Mouse (Mus musculus): ENCODE results near the gene Bcl11a.
A peak's percentile ranks its signal among the peaks of the same experiment; 100 is the strongest.

The Bcl11a gene

DNA sequence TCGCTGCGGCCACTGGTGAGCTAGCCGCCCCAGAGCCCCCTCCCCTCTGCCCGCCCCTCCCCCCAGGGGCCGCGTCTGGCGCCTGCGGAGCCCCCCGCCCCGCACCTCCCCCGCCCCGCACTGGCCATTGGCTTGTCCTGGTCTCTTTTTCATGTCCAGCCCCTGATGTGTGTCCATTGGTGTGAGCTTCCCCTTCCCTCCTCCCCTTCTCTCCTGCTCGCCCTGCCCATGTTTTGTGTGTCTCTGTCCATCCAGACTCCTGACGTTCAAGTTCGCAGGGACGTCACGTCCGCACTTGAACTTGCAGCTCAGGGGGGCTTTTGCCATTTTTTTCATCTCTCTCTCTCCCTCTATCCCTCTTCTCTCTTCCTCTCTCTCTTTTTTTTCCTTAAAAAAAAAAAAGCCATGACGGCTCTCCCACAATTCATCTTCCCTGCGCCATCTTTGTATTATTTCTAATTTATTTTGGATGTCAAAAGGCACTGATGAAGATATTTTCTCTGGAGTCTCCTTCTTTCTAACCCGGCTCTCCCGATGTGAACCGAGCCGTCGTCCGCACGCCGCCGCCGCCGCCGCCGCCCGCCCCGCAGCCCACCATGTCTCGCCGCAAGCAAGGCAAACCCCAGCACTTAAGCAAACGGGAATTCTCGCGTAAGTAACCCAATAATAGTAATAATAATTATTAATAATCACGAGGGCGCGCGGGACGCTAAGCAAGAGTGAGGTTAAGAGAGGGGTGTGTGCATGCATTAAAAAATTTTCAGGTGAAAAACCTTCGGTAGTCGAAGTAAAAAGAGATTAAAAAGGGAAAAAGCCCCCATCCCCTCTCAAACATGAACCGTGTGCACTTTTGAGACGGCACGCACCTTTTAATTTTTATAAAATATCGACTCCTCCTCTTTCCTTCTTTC lies at the start of gene Bcl11a:
Gene Bcl11a (plus strand): TSS at position 262 of the 911 bp plus-strand sequence.
- DNase-seq: peak; percentile 42

DNA sequence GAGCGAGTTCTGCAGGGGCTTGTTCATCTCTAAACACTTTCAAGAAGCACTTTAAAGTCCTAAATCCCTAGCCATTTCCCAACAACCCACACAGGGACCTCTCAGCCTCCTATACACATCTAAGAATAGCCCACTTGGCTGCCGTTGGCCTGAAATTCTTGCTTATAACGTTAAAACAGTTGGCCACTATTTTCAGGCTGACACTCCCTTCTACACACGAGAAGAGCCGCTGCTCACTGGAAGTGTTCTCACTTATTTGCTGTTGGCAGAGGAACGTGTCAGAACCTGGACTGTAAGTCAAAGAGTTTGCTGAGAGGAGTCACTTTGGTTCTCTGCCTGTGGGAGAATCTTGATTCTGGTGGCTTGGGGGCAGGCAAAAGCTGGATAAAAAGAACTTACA lies 33.8 kb upstream of the Bcl11a start:
- DNase-seq: no peak

DNA sequence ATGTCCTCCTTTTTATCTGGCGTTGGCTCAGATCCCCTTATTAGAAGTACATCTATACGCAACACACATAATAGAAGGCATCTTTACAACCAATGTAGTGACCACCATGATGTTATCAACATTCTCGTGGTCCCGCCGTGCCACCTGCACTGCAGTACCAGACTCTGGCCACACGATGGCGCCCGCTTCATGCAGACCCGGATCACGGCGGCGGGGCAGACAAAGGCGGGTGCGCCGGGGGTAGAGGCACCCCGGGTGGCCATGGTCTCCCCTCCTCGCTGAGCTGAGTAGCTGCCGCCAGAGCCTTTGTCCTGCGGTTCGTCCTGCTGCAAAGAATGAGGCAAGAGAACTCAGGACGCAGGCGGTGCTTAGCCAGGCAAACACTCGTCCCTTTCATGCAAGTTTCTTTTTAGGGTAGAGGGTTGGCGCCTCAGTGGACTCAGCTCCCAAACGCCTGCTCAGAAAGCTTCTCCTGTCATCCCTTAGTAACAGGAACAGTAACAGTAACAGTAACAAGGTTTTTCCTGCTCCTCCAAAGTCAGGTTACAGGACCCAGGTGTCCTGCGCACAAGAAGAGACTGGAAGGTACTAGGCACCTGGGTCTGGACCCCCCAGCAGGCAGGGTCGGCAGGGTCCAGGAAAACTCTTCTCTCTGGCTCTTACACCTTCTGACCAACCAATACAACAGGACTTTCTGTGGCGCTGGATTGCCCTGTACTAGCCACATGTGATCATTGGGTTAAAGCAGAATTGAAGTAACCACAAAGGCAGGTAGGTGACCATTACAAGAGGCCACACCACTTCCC lies 28.4 kb upstream of the Bcl11a start:
- peak; percentile 79 for DNase-seq

- no peak for DNase-seq
These were observed 27.7 kb upstream of the Bcl11a start for GRCm38 (mm10) chr11:24050032-24050757.

DNA sequence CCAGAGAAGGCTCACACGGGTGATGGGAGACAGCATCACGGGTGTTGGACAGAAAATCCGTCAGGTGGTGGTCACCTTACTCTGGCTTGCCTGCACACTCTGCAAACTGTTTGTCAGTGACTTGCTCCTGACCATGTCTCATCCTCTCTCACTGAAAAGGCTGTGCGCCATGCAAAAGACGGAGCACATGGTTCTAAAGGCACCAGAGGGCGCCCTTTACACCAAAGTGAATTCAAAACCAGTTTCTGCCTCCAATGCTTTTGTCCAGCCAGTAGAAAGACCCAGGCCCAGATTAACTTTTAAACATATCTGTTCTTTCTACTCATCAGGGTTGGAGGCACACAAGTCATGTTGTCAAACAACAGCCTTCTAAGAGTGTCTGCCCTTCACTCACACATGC lies 25.0 kb upstream of the Bcl11a start:
- no peak for DNase-seq

DNA sequence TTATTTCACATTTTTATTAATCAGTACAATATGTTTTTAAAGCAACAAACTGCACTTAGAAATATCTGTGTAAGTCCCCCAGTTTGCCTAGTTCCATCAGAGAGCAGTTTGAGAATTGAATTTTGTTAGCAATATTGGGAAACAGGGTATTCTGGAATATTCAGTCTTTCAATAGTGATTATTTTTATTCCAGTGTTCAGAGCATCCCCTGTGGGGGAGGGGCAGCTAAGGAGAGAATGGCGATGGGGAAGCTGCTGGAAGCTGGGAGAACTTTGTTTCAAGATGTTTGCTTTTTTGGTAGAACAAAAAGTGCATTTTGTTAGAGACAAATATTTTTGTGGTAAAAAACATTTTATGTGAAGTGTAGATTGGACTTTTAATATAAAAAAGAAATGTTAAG lies 18.7 kb upstream of the Bcl11a start:
- DNase-seq: no peak

GRCm38 (mm10) chr11:24060428-24060827 lies 17.4 kb upstream of the Bcl11a start:
- no peak for DNase-seq

DNA sequence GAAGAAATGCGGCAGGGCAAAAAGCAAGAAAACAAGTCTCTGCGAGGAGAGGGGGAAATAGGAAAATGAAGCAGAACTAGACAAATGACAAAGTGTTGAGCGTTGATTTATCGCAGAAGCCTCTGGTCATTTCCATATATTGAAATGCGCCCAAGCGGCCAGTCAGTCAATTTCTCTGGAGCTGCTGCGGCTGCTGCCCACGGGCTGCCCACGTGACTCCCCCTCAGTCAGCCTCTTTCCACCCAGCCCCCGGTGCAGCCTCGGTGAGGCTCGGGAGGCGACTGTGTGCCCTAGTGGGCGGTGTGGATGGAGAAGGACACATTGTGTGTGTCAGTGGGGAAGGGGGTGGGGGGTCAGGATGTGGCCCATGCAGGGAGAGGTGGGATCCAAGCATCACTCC lies 16.0 kb upstream of the Bcl11a start:
- DNase-seq: no peak

DNA sequence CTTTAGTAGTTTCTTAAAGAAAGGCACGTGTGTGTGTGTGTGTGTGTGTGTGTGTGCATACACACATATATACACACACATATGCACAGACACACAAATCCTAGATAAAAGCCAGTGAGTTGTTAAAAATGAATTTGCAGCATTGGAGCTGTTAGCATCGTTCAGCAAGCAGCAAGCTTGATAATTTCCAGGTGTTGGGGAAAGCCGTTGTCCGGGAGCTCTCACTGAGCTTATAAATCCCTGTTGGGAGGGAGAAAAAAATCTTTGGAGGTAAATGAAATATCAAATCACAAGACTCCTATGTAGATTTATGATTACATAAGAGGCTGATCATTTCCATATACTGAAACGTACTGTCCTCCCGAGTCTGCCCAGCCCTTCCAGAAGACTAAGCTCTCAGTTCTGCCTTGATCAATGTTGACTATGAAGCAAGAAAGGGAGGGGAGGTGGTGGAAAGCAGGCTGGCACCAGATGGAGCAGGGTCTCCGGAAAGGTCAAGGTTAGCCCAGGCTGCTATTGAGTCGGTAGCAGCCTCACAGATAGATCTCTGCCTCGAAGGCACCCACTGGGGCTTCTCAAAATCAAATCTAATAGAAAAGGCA lies 15.3 kb upstream of the Bcl11a start:
- DNase-seq: no peak

DNA sequence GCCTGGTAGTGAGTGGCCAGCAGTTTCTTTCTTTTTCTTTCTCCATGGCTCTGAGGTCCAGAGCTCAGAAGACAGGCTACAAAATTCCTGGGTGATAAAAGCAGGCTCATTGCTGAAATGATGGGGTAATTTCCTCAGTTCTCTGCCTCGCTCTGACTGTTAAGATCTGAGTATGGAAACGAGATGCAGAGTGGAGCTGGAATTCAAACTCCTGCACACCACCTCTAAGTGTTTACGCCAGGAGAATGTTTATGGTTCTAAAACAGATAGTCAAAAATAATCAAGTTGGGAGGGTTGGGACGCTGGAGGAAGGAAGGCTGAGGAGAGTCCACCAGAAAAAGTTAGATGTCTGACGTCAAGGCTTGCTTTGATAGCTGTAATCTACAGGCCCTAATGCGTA lies 13.6 kb upstream of the Bcl11a start:
- DNase-seq: no peak

GRCm38 (mm10) chr11:24065313-24065712 lies 12.5 kb upstream of the Bcl11a start:
- DNase-seq: no peak

GRCm38 (mm10) chr11:24074021-24074591 lies 3.8 kb upstream of the Bcl11a start:
- DNase-seq: no peak

DNA sequence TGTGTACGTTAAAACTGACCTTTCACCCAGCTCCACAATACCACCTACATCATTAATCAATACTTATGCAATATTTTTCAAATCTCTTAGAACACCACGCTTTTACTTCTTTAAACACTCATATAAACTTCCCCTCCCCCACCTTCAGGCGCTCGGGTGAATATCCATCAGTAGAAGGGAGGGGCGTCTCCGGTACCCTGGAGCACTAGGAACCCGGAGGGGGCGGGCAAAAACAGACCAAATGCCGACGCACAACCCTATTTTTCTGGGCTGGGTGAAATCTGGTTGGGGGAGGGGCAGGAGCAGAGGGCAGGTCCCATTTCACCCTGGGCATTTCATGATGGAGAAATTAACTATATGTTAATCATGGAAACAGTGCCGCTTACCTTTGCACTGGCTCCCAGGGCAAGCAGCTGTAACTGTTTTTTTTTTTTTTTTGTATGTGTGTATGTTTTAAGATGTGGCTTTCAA lies 3.2 kb upstream of the Bcl11a start, which contains the start of gene A830031A19Rik:
Gene A830031A19Rik (minus strand): TSS at position 421 of the 471 bp plus-strand sequence.
- no peak for DNase-seq

DNA sequence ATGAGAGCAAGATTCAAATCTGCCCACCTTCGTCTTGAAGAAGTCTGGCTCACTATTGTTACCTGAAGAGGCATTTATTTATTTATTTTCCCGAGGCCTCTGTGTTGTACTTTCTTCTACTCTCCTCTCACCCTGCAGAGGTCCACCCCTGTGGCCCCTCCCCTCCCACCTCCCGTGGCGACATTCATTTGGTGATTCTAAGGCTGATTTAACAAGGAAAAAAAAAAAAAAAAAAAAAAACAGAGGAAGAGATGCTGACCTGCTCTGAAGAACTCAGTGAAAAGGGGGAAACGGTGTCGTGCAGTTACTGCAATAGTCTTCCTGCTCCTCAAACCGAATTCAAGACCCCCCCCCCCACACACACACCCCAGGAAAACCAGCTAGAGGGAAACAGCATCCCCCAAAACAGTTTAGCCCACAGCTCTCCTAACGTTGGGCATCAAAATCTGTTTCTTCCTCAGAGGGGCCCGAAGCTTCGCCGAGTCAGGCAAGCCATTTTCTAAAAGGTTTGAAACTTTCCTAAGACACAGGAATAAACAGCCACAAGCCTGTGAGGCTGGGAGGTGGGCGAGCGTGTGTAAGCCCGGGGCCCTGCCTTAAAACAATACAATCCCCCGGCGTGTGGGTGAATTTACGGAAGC lies 2.2 kb upstream of the Bcl11a start:
- no peak for DNase-seq

- DNase-seq: peak; percentile 64
These were observed 1.7 kb upstream of the Bcl11a start for GRCm38 (mm10) chr11:24076127-24076650.

DNA sequence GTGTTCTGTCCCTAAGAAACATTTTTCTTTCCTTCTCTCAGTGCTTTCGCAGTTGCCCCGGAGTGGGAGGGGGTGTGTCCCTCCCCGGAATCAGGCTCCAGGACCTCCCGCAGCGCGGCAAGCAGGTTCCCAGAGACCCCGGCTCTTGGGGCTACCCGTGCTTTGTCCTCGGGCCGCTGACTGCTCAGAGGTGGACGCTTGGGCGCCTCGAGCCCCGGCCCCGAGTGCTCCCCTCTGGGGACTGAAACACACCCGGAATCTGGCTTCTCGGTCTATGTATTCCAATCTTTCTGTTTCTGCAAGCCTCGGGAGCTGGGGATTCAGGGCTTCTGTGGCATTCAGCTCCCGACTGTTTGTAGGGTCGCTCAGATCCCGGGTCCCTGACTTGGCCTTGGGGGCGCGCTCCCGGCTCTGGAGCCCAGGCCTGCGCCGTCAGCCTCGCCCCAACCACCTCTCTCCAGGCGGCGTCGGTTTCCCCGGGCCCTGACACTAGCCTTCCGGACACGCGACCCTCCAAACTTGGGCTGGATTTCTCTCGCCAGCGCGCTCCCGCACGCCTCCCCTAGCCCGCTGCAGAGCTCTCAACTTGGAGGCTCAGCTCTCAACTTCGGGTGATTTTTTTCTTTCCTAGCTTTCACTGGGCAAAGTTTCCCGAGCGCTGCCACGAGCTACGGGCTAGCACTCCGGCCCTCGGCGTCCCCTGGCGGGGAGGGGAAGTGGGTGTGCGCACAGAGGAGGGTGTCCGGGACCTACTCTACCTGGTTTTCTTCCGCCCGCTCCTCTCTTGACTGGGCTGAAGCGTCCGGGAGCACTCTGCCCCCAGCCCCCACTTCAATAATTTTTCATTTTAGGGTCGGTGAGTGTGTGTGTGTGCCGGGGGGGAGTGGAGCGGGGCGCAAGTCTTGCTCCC lies 780 bp upstream of the Bcl11a start:
- DNase-seq: peak; percentile 61

DNA sequence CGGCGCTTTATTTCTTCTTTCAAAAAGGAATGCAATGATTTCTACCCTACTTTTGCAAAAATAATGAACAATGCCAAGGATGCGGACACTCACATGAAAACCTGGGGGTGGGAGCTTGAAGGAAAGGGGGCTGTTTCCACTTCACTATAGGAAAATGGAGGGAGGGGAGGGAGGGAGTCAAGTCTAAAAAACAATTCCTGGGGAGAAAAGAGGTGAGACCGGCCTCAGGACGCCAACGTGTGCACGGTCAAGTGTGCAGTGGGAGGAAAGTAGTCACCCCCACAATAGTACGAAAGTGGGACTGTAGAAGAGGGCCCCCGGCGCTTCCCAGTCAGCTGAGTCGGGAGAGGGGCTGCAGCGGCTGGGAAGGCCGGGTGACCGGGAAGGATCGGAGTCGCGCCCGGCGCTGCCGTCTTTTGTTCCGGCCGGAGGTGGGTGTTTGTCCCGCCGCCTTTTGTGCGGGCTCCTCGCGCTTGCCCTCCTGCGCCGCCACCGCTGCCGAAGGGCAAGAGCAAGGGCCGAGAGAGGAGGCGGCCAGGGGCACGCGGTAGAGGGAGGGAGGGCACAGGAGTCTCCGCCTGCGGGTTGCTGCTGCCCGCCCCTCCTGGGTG lies 955 bp downstream of the Bcl11a start:
- no peak for DNase-seq

- DNase-seq: peak; percentile 28
These were observed 1.8 kb downstream of the Bcl11a start for GRCm38 (mm10) chr11:24079392-24080391.

Data from lung, postnatal 36 days (tissue).